Mouse (Mus musculus) layer of hippocampus, adult 11-12 months (tissue): ENCODE data around the gene Defa22.
"Not testable (repeated sequence)": the region's sequence is repeated elsewhere in the genome, so short reads cannot be mapped to it uniquely, and the experiment has no call there.

Experiments
- DNase-seq: peaks from one replicate; pipeline ENCODE4 v3.0.0; 2022; ENCODE audit warnings: low spot score

Defa22 gene

GRCm38 (mm10) chr8:21161977-21162376 lies at the start of gene Defa22:
TSS of gene Defa22 (plus strand) at chr8:21162277.
- DNase-seq: not testable (repeated sequence)

DNA sequence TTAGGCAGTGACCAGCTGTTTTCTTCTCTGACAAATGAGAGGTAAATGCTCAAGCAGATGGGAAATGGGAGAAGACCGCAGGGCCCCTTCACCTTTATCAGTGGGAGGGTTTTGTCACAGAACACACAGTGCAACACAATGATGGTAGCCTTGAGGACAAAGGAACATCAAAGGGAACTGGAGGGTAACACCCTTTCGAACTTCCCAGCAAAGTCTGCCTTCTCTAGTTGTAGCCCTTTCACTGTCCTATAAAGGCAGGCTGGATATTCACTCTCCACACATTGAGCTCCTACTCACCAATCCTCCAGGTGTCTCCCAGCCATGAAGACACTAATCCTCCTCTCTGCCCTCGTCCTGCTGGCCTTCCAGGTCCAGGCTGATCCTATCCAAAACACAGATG lies 27.7 kb upstream of the Defa22 start, which contains the start of gene Defa30:
Defa30 (plus strand) TSS at position 301 of the 400 bp plus-strand sequence.
- not testable (repeated sequence) for DNase-seq

DNA sequence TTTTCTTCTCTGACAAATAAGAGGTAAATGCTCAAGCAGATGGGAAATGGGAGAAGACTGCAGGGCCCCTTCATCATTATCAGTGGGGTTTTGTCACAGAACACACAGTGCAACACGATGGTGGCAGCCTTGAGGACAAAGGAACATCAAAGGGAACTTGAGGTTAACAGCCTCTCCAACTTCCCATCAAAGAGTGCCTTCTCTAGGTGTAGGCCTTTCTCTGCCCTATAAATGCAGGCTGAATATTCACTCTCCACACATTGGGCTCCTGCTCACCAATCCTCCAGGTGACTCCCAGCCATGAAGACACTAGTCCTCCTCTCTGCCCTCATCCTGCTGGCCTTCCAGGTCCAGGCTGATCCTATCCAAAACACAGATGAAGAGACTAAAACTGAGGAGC lies 29.2 kb downstream of the Defa22 start, which contains the start of gene Defa31:
Defa31 (plus strand) TSS at position 301 of the 400 bp plus-strand sequence.
- DNase-seq: not testable (repeated sequence)

DNA sequence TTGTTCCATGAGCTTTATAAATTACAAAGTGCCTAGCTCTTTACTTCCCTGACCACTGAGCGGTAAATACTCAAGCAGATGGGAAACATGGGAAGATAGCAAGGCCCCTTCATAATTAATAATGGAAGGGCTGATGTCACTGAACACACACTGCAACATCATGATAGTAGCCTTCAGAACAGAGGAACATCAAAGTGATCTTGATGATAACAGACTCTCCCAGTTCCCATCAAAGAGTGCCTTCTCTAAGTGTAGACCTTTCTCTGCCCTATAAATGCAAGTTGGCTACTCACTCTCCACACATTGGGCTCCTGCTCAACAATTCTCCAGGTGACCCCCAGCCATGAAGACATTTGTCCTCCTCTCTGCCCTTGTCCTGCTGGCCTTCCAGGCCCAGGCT lies 39.2 kb downstream of the Defa22 start, which contains the start of gene Gm15293:
Gm15293 (plus strand) TSS at position 301 of the 400 bp plus-strand sequence.
- not testable (repeated sequence) for DNase-seq
